Mouse (Mus musculus) forebrain, embryonic 15.5 days (tissue): Measurements from ENCODE around the gene Ush1g. TPM values are rescaled to one million over a fixed set of nuclear protein-coding genes. Genes with fewer than 3 reads are reported as not detected.

Experiments used
- ATAC-seq: fragments of 200-750 bp; cut with Nextera tagmentation; replicated peaks from 2 replicates; pipeline ENCODE4 v1.8.0; 2017; ENCODE audit warnings: mild to moderate bottlenecking, moderate TSS enrichment, moderate library complexity
- H3K27ac ChIP-seq: fragments of 300-500 bp; sonication (generic); replicated peaks from 2 replicates; pipeline ENCODE4 v1.5.1; 2015; ENCODE audit warnings: mild to moderate bottlenecking, inconsistent platforms
- H3K27me3 ChIP-seq: fragments of 300-500 bp; sonication (generic); 2 replicates; pipeline ENCODE4 v1.6.1; 2015; ENCODE audit warnings: inconsistent platforms
- H3K36me3 ChIP-seq: fragments of 300-500 bp; sonication (generic); 2 replicates; pipeline ENCODE4 v1.6.1; 2015; ENCODE audit warnings: mild to moderate bottlenecking, inconsistent platforms
- H3K4me1 ChIP-seq: fragments of 300-500 bp; sonication (generic); 2 replicates; pipeline ENCODE4 v1.6.1; 2015; ENCODE audit warnings: inconsistent platforms
- H3K4me2 ChIP-seq: fragments of 300-500 bp; sonication (generic); replicated peaks from 2 replicates; pipeline ENCODE4 v1.6.1; 2015; ENCODE audit warnings: mild to moderate bottlenecking, inconsistent platforms
- H3K4me3 ChIP-seq: fragments of 300-500 bp; sonication (generic); 2 replicates; pipeline ENCODE4 v1.5.1; 2015; ENCODE audit warnings: mild to moderate bottlenecking, inconsistent platforms
- H3K9ac ChIP-seq: fragments of 300-500 bp; sonication (generic); replicated peaks from 2 replicates; pipeline ENCODE4 v1.6.1; 2015; ENCODE audit warnings: mild to moderate bottlenecking, inconsistent platforms
- H3K9me3 ChIP-seq: fragments of 300-500 bp; sonication (generic); 2 replicates; pipeline ENCODE4 v1.6.1; 2016; ENCODE audit warnings: inconsistent platforms
- WGBS: fragments of 180-500 bp; shearing (Covaris S2); methylation state at CpG from one replicate; pipeline ENCODE4 v1.1.7; 2015; ENCODE audit warnings: mixed read lengths; 5-methylcytosine and 5-hydroxymethylcytosine counted together
- polyA plus RNA-seq: library from polyadenylated mRNA; unstranded; fragments of >200 nt; fragmentation: Nextera tagmentation; extraction: Ambion mirVana; gene quantifications from 2 replicates; pipeline ENCODE4 v1.2.1, GENCODE M21; 2015

Ush1g gene
- polyA plus RNA-seq, 1 experiment from 2014 or later, result 0.05 TPM

DNA sequence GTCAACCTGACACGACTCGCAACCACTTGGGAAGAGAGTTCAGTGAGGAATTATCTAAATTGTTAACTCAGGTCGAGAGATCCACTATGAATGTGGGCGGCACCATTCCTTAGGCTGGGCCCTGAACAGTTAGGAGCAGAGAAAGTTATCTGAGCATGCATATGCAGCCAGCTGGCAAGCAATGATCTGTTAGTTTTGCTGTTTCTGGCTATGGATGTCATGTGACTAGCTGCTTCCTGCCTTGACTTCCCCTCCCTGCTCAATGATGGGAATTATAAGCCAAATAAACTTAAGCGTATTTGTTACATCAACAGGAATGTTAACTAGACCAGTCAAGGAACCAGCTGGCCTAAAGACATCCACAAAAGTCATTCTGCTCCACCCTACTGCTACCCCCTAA, 31.5 kb upstream of the Ush1g start:
- Histone ChIP-seq H3K9me3 (no peaks in the 10 kb centered on the region), H3K4me1 (no peaks in the 10 kb centered on the region; the same call in 1 of the 2 replicates), H3K27ac (no peak overlapping the region), H3K27me3 (no peaks in the 10 kb centered on the region), H3K36me3 (peaks cover 27% of the 10 kb centered on the region; the same call in 1 of the 2 replicates), H3K4me2 (no peak overlapping the region), H3K4me3 (no peak overlapping the region), H3K9ac (no peak overlapping the region)
- no peak for ATAC-seq
- WGBS, result 94% methylated on average over 5 of the region's 5 CpGs

DNA sequence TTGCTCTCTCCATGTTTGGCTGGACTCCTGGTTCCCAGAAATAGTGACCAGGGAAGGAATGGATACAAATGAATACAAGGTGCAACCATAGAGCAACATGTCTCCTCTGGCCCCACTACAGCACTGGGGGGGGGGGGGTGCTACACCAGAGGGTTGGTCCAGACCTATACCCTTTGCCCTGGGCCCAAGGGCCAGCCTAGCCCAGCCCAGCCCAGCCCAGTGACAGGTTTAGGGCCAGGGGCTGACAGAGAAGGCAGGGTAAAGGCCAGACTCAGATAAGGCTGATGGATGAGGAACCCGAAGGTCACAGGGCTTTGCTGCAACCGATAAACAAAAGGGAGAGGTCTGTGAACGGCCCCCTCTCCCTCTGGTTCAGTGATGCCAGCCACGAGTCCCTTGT, 28.1 kb upstream of the Ush1g start:
- Histone ChIP-seq H3K9me3 (no peaks in the 10 kb centered on the region), H3K4me1 (no peaks in the 10 kb centered on the region), H3K9ac (no peak overlapping the region), H3K27me3 (no peaks in the 10 kb centered on the region), H3K4me2 (no peak overlapping the region), H3K36me3 (peaks cover 21% of the 10 kb centered on the region; the same call in 1 of the 2 replicates), H3K27ac (no peak overlapping the region), H3K4me3 (no peak overlapping the region)
- 88% methylated on average over 4 of the region's 4 CpGs for WGBS
- ATAC-seq, result no peak

DNA sequence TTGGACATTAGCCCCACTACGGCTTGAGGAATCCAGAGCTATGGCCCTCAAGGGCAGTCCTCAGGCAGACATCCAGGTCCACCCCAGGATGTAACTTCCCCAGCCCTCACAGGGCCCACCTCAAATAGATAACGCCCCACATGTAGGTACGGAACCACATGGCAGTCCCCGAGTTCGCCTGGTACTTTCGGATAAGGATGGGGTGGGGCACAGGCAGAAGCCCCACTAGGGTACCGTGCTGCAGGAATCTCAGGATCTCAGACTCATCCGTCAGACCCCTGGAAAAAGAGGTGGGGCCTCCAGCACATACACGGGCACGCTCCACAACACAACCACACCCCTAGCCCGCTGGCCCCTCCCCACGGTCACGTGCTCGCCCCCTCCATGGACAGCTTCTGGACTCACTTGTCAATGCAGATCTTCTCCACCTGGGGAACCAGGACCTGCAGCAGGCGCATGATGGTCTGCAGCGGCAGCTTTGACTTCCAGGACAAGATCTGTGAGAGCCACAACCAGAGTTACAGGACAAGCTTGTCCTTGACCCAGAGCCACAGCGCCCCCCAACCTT, 26.9 kb upstream of the Ush1g start:
- Histone ChIP-seq H3K36me3 (peaks cover 21% of the 10 kb centered on the region; the same call in 1 of the 2 replicates), H3K27ac (no peak overlapping the region), H3K27me3 (no peaks in the 10 kb centered on the region), H3K9ac (no peak overlapping the region), H3K9me3 (no peaks in the 10 kb centered on the region), H3K4me1 (no peaks in the 10 kb centered on the region), H3K4me2 (no peak overlapping the region), H3K4me3 (no peak overlapping the region)
- WGBS, result 67% methylated on average over 17 of the region's 17 CpGs
- ATAC-seq, result no peak

GRCm38 (mm10) chr11:115345515-115345914, 23.7 kb upstream of the Ush1g start:
- 51% methylated on average over 7 of the region's 7 CpGs for WGBS

GRCm38 (mm10) chr11:115344967-115345366, 23.1 kb upstream of the Ush1g start:
- H3K9me3 ChIP-seq, result no peaks in the 10 kb centered on the region
- 15% methylated on average over 12 of the region's 12 CpGs for whole genome bisulfite sequencing
- H3K27ac ChIP-seq, result no peak overlapping the region
- H3K9ac ChIP-seq, result no peak overlapping the region
- no peaks in the 10 kb centered on the region; the same call in 1 of the 2 replicates for H3K36me3 ChIP-seq
- H3K27me3 ChIP-seq, result no peaks in the 10 kb centered on the region
- H3K4me2 ChIP-seq, result no peak overlapping the region
- H3K4me1 ChIP-seq, result no peaks in the 10 kb centered on the region
- ATAC-seq, result no peak
- H3K4me3 ChIP-seq, result no peak overlapping the region

More at GRCm38 (mm10) chr11:115345515-115345914, 23.7 kb upstream of the Ush1g start:
- Histone ChIP-seq H3K27ac (no peak overlapping the region), H3K4me1 (no peaks in the 10 kb centered on the region), H3K36me3 (peaks cover under 1% of the 10 kb centered on the region; the same call in 1 of the 2 replicates), H3K27me3 (no peaks in the 10 kb centered on the region), H3K4me3 (no peak overlapping the region), H3K9me3 (no peaks in the 10 kb centered on the region), H3K9ac (no peak overlapping the region), H3K4me2 (no peak overlapping the region)
- ATAC-seq, result no peak

GRCm38 (mm10) chr11:115341866-115342265, 20.0 kb upstream of the Ush1g start:
- Histone ChIP-seq H3K4me1 (no peaks in the 10 kb centered on the region), H3K4me3 (no peak overlapping the region), H3K27ac (no peak overlapping the region), H3K36me3 (no peaks in the 10 kb centered on the region), H3K4me2 (no peak overlapping the region), H3K9me3 (no peaks in the 10 kb centered on the region), H3K27me3 (no peaks in the 10 kb centered on the region; the same call in 1 of the 2 replicates), H3K9ac (no peak overlapping the region)
- no peak for ATAC-seq
- 68% methylated on average over 6 of the region's 6 CpGs for WGBS

DNA sequence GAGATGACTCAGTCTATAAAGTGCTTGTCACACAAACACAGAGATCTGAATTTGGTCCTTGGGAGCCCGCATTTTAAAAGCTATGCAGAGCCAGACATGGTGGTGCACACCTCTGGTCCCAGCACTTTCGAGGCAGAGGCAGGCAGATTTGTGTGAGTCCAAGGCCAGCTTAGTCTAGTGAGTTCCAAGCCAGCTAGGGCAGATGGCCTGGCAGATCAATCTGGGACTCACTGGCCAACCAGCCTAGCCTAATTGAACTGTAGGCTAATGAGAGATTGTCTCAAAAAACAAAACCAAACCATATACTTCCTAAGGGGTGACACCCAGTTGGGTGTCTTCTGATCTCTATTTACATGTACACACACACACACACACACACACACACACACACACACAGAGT, 19.4 kb upstream of the Ush1g start:
- WGBS, result 69% methylated on average over 2 of the region's 2 CpGs
- Histone ChIP-seq H3K4me1 (no peaks in the 10 kb centered on the region), H3K9me3 (no peaks in the 10 kb centered on the region), H3K4me3 (no peak overlapping the region), H3K9ac (no peak overlapping the region), H3K4me2 (no peak overlapping the region), H3K27me3 (no peaks in the 10 kb centered on the region; the same call in 1 of the 2 replicates), H3K27ac (no peak overlapping the region), H3K36me3 (no peaks in the 10 kb centered on the region)
- ATAC-seq, result no peak

DNA sequence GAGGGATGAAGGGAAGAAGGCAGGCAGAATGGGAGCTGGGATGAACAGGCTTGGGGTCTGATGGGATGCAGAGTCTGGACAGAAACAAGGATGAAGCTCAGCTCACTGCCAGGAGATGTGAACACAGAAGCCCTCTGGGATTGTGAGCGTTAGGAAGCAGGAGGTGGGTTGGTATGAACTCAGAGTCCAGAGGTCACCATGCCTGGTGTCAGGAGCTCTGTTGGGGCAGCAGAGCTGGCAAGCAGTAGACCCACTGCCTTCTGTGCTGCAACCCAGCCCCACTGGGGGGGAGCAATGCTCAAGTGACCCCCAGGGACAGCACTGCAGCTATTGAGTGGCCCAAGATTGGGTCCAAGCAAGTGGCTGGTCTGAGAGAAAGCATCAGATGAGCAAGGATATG, 16.0 kb upstream of the Ush1g start:
- Histone ChIP-seq H3K27ac (no peak overlapping the region), H3K36me3 (no peaks in the 10 kb centered on the region), H3K9ac (no peak overlapping the region), H3K4me3 (no peak overlapping the region), H3K4me1 (peaks cover 9% of the 10 kb centered on the region), H3K27me3 (peaks cover 19% of the 10 kb centered on the region), H3K9me3 (no peaks in the 10 kb centered on the region), H3K4me2 (no peak overlapping the region)
- ATAC-seq, result no peak
- 71% methylated on average over 1 of the region's 1 CpGs for WGBS

DNA sequence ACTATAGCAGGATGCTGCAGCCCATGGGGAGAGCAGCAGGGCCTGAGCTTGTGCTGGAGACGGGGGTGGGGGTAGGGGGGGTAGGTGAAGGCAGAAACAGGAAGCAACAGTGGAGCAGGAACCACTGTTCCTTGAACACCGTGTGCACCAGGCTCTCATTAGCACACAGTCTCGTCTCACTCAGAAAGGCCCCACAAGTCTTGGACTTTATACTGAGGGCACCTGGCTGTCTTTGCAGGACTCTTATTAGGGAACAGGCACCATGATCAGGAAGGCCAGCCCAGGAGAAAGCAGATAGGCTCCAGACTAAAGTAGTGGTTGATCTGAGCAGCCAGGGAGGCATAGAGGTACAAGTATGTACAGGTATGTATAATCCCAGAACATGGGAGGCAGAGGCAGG, 15.5 kb upstream of the Ush1g start:
- ATAC-seq, result no peak
- peaks cover 9% of the 10 kb centered on the region for H3K4me1 ChIP-seq
- no peak overlapping the region for H3K9ac ChIP-seq
- WGBS, result 73% methylated on average over 3 of the region's 3 CpGs
- H3K4me3 ChIP-seq, result no peak overlapping the region
- H3K27ac ChIP-seq, result no peak overlapping the region
- H3K9me3 ChIP-seq, result no peaks in the 10 kb centered on the region
- no peaks in the 10 kb centered on the region for H3K36me3 ChIP-seq
- peaks cover 19% of the 10 kb centered on the region for H3K27me3 ChIP-seq
- H3K4me2 ChIP-seq, result no peak overlapping the region

DNA sequence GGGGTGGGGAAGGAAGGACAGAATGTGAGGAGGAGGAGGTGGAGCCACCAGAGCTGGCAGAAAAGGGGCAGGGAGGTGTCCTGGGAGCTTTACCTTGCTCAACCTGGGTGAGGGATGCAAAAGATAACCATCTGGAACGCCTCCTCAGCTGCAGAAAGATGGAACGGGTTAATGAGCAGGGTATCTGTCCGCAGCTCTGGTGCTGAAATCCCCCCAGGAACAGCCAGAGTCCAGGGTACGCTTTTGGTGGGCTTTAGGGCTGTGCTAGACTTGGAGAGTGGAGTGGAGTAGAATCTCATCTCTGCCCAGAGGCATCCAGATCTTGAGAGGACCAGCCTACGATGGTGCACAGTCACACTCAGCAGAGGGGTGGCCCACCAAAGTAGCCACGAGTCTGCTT, 14.3 kb upstream of the Ush1g start:
- no peaks in the 10 kb centered on the region for H3K9me3 ChIP-seq
- WGBS, result 22% methylated on average over 6 of the region's 6 CpGs
- ATAC-seq, result no peak
- H3K27ac ChIP-seq, result no peak overlapping the region
- H3K4me1 ChIP-seq, result peaks cover 9% of the 10 kb centered on the region
- peaks cover 19% of the 10 kb centered on the region for H3K27me3 ChIP-seq
- no peak overlapping the region for H3K4me2 ChIP-seq
- H3K9ac ChIP-seq, result no peak overlapping the region
- H3K36me3 ChIP-seq, result no peaks in the 10 kb centered on the region
- no peak overlapping the region for H3K4me3 ChIP-seq

DNA sequence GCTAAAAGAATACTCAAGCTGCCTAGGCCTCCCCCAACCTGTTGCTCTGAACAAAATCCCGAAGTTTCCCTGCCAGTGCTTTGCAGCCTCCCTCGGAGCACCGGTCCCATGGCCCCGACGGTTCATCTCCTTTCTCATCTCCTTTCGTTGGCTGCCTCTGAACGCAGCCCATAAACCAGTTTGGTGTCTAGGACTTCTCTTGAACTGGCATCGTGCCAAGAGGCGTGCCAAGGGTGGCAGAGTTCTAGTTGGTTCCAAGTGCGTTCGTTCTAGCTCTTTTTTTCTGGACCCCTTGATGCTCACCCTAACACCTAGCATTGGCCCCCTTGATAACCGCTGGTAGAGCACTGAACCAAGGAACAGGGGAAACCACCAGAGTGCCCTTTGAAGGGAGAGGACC, 13.4 kb upstream of the Ush1g start:
- Histone ChIP-seq H3K27me3 (peaks cover 19% of the 10 kb centered on the region), H3K9ac (no peak overlapping the region), H3K4me3 (no peak overlapping the region), H3K36me3 (no peaks in the 10 kb centered on the region), H3K4me2 (no peak overlapping the region), H3K4me1 (peaks cover 9% of the 10 kb centered on the region), H3K27ac (no peak overlapping the region), H3K9me3 (no peaks in the 10 kb centered on the region)
- ATAC-seq, result no peak
- 45% methylated on average over 12 of the region's 12 CpGs for WGBS

DNA sequence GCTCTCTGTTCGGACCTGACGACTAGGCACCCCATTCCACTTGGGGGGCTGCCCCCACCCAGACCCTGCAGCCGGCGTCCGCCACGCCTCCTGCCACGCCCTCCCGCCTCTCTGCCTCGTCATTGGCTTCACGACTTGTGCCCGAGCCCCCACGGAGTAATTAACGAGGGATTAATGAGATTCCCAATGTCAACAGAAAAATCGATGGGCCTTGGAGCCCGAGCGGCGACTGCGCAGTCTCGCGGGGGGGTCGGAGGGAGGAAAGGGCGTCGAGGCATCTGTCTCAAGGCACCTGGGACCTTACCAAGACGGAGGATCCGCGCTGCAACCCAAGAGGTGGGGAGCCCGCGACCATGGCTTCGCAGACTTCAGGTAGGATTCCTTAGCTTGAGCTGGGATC, 12.7 kb upstream of the Ush1g start, which contains the start of gene Otop3:
Gene Otop3, plus strand, starts transcription at position 201 of the 400 bp plus-strand sequence.
- peak within 1 kb of the TSS; percentile 47 for H3K4me2 ChIP-seq
- H3K9me3 ChIP-seq, result no peaks in the 10 kb centered on the region
- 3% methylated on average over 29 of the region's 29 CpGs for WGBS
- H3K9ac ChIP-seq, result no peak within 1 kb of the TSS; the same call in 1 of the 2 replicates
- H3K36me3 ChIP-seq, result no peaks in the 10 kb centered on the region
- H3K4me3 ChIP-seq, result peak within 1 kb of the TSS; percentile 25
- H3K27ac ChIP-seq, result no peak within 1 kb of the TSS
- no peak for ATAC-seq
- peaks cover 19% of the 10 kb centered on the region for H3K27me3 ChIP-seq
- peaks cover 9% of the 10 kb centered on the region for H3K4me1 ChIP-seq

DNA sequence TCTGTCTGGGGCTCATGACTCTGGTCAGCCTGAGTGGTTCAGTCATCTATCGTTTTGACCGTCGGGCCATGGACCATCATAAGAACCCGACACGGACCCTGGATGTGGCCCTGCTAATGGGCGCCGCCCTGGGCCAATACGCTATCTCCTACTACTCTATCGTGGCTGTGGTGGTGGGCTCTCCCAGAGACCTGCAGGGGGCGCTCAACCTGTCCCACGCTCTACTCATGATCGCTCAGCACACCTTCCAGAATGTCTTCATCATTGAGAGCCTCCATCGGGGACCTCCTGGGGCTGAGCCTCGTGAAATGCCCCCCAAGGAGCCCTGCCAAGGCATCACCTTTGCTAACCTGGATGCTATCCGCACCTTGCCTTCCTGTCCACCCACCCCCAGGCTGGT, 7.5 kb upstream of the Ush1g start:
- 74% methylated on average over 15 of the region's 15 CpGs for WGBS
- Histone ChIP-seq H3K4me1 (peaks cover under 1% of the 10 kb centered on the region), H3K9ac (no peak overlapping the region), H3K9me3 (no peaks in the 10 kb centered on the region), H3K27me3 (peaks cover 7% of the 10 kb centered on the region; the same call in 1 of the 2 replicates), H3K4me2 (no peak overlapping the region), H3K4me3 (no peak overlapping the region), H3K27ac (no peak overlapping the region), H3K36me3 (no peaks in the 10 kb centered on the region)
- no peak for ATAC-seq
